Mouse (Mus musculus): ENCODE data around the gene Zfp1. TPM values are rescaled to one million over a fixed set of nuclear protein-coding genes. Genes with fewer than 3 reads are reported as not detected.

Zfp1 gene
- total RNA-seq, 2 experiments from 2014 or later, result 21.9 to 22.7 TPM

Small RNAs within 50 kb of the gene (microRNA-seq; reads per million reads assigned to microRNA genes)
- gene Mir7076, result not detected

Other genes with a start within 250 kb of the Zfp1 start
- gene Fa2h, start 249.6 kb upstream of the Zfp1 start, total RNA-seq (2021), result 1 to 10 TPM; 4.1 to 5.1 TPM
- gene Wdr59, start 121.3 kb upstream of the Zfp1 start, total RNA-seq (2021), result 10 to 100 TPM; 21.2 to 22.0 TPM
- gene Znrf1, start 107.3 kb upstream of the Zfp1 start, total RNA-seq (2021), result 100 to 1,000 TPM; 168 to 171 TPM
- gene Ldhd, start 13.0 kb upstream of the Zfp1 start, total RNA-seq (2021), result 1 to 10 TPM; 1.9 to 2.2 TPM
- gene Ctrb1, start 47.6 kb downstream of the Zfp1 start, total RNA-seq (2021), result not detected
- gene Bcar1, start 100.4 kb downstream of the Zfp1 start, total RNA-seq (2021), result 10 to 100 TPM; 46.6 to 48.1 TPM
- gene Cfdp1, start 210.9 kb downstream of the Zfp1 start, total RNA-seq (2021), result 10 to 100 TPM; 90.6 to 94.9 TPM
- gene Tmem170, start 233.3 kb downstream of the Zfp1 start, total RNA-seq (2021), result 1 to 10 TPM; 2.6 to 3.1 TPM

All from left cerebral cortex, postnatal 10 days (tissue).